Mouse (Mus musculus) liver, embryonic 15.5 days (tissue): ENCODE results near the gene Plxna4. TPM values are rescaled to one million over a fixed set of nuclear protein-coding genes. Genes with fewer than 3 reads are reported as not detected.

ENCODE experiments used
- ATAC-seq: fragments of 200-750 bp; cut with Nextera tagmentation; 2 replicates; pipeline ENCODE4 v1.8.0; 2017; ENCODE audit warnings: moderate number of reproducible peaks, mild to moderate bottlenecking, moderate library complexity; ENCODE audit not compliant: insufficient read depth
- H3K27ac ChIP-seq: fragments of 300-500 bp; sonication (generic); replicated peaks from 2 replicates; pipeline ENCODE4 v1.5.1; 2015; ENCODE audit warnings: mild to moderate bottlenecking, inconsistent platforms
- H3K27me3 ChIP-seq: fragments of 300-500 bp; sonication (generic); 2 replicates; pipeline ENCODE4 v1.6.1; 2015; ENCODE audit warnings: mild to moderate bottlenecking, inconsistent platforms
- H3K36me3 ChIP-seq: fragments of 300-500 bp; sonication (generic); replicated peaks from 2 replicates; pipeline ENCODE4 v1.6.1; 2015; ENCODE audit warnings: moderate library complexity, mild to moderate bottlenecking, inconsistent platforms
- H3K4me1 ChIP-seq: fragments of 300-500 bp; sonication (generic); replicated peaks from 2 replicates; pipeline ENCODE4 v1.6.1; 2015; ENCODE audit warnings: inconsistent platforms
- H3K4me2 ChIP-seq: fragments of 300-500 bp; sonication (generic); 2 replicates; pipeline ENCODE4 v1.6.1; 2015; ENCODE audit warnings: moderate library complexity, mild to moderate bottlenecking, inconsistent platforms
- H3K4me3 ChIP-seq: fragments of 300-500 bp; sonication (generic); replicated peaks from 2 replicates; pipeline ENCODE4 v1.5.1; 2015; ENCODE audit warnings: mild to moderate bottlenecking, inconsistent platforms
- H3K9ac ChIP-seq: fragments of 300-500 bp; sonication (generic); 2 replicates; pipeline ENCODE4 v1.6.1; 2015; ENCODE audit warnings: moderate library complexity, mild to moderate bottlenecking, inconsistent platforms
- H3K9me3 ChIP-seq: fragments of 300-500 bp; sonication (generic); replicated peaks from 2 replicates; pipeline ENCODE4 v1.6.1; 2016; ENCODE audit warnings: inconsistent platforms
- WGBS: fragments of 180-500 bp; shearing (Covaris S2); methylation state at CpG from one replicate; pipeline ENCODE4 v1.1.7; 2015; ENCODE audit warnings: mixed read lengths; ENCODE audit not compliant: insufficient replicate concordance; 5-methylcytosine and 5-hydroxymethylcytosine counted together
- polyA plus RNA-seq: library from polyadenylated mRNA; unstranded; fragments of >200 nt; fragmentation: Nextera tagmentation; extraction: Ambion mirVana; gene quantifications from 2 replicates; pipeline ENCODE4 v1.2.1, GENCODE M21; 2015

The Plxna4 gene
- polyA plus RNA-seq, 1 experiment from 2014 or later, result 0.26 TPM

- Histone ChIP-seq H3K36me3 (no peaks in the 10 kb centered on the region), H3K4me2 (no peak overlapping the region), H3K27ac (no peak overlapping the region), H3K27me3 (no peaks in the 10 kb centered on the region), H3K4me1 (no peaks in the 10 kb centered on the region), H3K9me3 (no peaks in the 10 kb centered on the region), H3K9ac (no peak overlapping the region), H3K4me3 (no peak overlapping the region)
- ATAC-seq, result no peak
- 76% methylated on average over 8 of the region's 8 CpGs for WGBS
Measured at GRCm38 (mm10) chr6:32377181-32377580, 210.8 kb downstream of the Plxna4 start.

GRCm38 (mm10) chr6:32373931-32374361 lies 214.0 kb downstream of the Plxna4 start:
- Histone ChIP-seq H3K9ac (no peak overlapping the region), H3K36me3 (no peaks in the 10 kb centered on the region), H3K4me3 (no peak overlapping the region), H3K27me3 (no peaks in the 10 kb centered on the region), H3K4me2 (no peak overlapping the region), H3K4me1 (no peaks in the 10 kb centered on the region), H3K27ac (no peak overlapping the region), H3K9me3 (no peaks in the 10 kb centered on the region)
- no peak for ATAC-seq
- 71% methylated on average over 8 of the region's 8 CpGs for WGBS

GRCm38 (mm10) chr6:32369092-32369491 lies 218.9 kb downstream of the Plxna4 start:
- Histone ChIP-seq H3K36me3 (no peaks in the 10 kb centered on the region), H3K9me3 (no peaks in the 10 kb centered on the region), H3K4me1 (no peaks in the 10 kb centered on the region), H3K9ac (no peak overlapping the region), H3K27ac (no peak overlapping the region), H3K4me3 (no peak overlapping the region), H3K27me3 (no peaks in the 10 kb centered on the region), H3K4me2 (no peak overlapping the region)
- 71% methylated on average over 3 of the region's 3 CpGs for WGBS
- no peak for ATAC-seq

DNA sequence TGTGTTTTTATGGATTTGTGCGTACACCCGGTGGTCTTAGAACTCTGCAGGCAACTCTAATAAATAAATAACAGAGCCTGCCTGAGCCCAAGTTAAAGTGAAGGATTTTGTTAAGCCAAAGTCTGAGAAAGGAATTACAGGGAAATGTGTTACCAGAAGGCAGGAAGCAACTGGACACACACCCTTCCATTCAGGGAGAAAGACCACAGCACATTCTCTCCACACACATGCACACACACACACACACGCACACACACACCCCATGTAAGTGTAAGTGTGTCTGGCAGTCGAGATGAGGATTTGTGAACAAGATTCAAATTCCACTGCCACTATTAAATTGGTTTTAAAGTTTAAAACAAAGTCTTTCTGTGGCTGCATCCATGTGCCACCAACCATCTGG lies 219.6 kb downstream of the Plxna4 start:
- Histone ChIP-seq H3K4me3 (no peak overlapping the region), H3K27ac (no peak overlapping the region), H3K9me3 (no peaks in the 10 kb centered on the region), H3K4me2 (no peak overlapping the region), H3K4me1 (no peaks in the 10 kb centered on the region), H3K9ac (no peak overlapping the region), H3K27me3 (no peaks in the 10 kb centered on the region), H3K36me3 (no peaks in the 10 kb centered on the region)
- ATAC-seq, result no peak
- 42% methylated on average over 4 of the region's 4 CpGs for WGBS

DNA sequence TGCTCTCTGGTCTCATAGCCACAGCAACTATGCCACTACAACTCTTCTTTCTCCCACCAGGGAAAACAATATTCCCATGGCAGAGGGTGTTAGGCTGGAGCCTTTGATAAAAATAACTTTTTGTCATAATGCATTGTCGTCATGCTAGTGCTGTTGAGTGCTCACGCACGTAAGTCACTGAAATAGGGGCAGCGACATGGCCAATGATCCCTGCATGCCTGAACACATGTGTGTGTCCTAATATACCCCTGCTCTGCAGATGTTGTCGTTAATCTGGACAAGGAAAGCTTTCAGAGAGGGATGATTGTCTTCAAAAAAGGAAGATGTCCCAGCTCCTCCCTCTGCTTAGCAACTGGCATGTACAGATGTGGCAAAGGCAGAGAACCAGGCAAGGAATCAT lies 223.1 kb downstream of the Plxna4 start:
- Histone ChIP-seq H3K27me3 (no peaks in the 10 kb centered on the region), H3K9me3 (no peaks in the 10 kb centered on the region), H3K27ac (no peak overlapping the region), H3K9ac (no peak overlapping the region), H3K36me3 (no peaks in the 10 kb centered on the region), H3K4me3 (no peak overlapping the region), H3K4me1 (no peaks in the 10 kb centered on the region), H3K4me2 (no peak overlapping the region)
- WGBS, result 66% methylated on average over 5 of the region's 5 CpGs
- ATAC-seq, result no peak

DNA sequence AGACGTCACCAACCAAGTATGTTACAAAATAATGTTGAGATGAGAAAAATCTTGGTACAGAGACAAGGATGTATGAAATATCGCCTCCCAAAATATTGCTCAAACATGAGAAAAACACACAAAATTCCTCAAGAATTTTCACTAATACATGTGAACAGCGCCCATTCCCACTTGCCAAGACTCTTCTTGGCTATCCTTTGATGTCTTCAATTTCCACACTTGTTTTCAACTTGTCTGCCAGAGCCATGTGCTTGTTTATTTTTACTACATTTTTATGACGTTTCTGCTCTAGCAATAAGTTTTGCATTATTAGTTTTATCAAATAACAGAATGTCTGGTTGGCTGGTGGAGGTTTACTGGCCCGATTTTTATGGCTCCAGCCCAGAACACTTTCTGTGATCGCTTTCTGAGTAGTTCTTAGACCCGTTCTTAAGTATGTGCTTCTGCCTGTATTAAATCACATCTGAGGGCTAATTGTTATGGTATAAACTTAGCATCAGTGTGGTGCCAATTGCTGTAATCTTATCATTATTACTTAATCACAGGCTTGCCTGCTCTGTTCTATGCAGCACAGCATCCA lies 224.4 kb downstream of the Plxna4 start:
- Histone ChIP-seq H3K4me2 (no peak overlapping the region), H3K4me3 (no peak overlapping the region), H3K9me3 (no peaks in the 10 kb centered on the region), H3K4me1 (no peaks in the 10 kb centered on the region), H3K27me3 (no peaks in the 10 kb centered on the region), H3K9ac (no peak overlapping the region), H3K27ac (no peak overlapping the region), H3K36me3 (no peaks in the 10 kb centered on the region)
- WGBS, result 51% methylated on average over 7 of the region's 7 CpGs
- no peak for ATAC-seq

DNA sequence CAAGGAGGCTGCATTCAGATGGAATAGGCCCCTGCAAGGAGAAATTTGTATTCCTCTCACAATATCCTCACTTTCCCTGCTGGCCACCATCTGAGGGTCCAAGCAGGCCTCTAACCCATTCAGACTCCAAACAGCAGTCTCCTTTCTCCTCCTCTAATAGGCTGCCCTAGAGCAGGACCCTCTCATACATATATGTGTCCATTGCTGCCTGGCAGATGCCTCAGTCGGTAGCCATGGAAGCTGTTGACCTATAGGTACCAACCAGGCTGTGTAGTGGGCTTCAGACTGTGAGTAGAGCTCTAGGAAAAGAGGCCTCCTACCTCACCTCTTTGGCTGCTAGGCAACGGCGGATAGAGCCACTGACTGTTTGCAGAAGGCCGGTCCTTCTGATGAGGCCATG lies 225.6 kb downstream of the Plxna4 start:
- ATAC-seq, result no peak
- H3K4me3 ChIP-seq, result no peak overlapping the region
- H3K36me3 ChIP-seq, result no peaks in the 10 kb centered on the region
- H3K4me2 ChIP-seq, result no peak overlapping the region
- no peaks in the 10 kb centered on the region for H3K4me1 ChIP-seq
- no peaks in the 10 kb centered on the region for H3K9me3 ChIP-seq
- no peak overlapping the region for H3K27ac ChIP-seq
- no peak overlapping the region for H3K9ac ChIP-seq
- 63% methylated on average over 4 of the region's 4 CpGs for WGBS
- H3K27me3 ChIP-seq, result no peaks in the 10 kb centered on the region

GRCm38 (mm10) chr6:32359675-32360074 lies 228.3 kb downstream of the Plxna4 start:
- Histone ChIP-seq H3K27me3 (no peaks in the 10 kb centered on the region), H3K4me1 (no peaks in the 10 kb centered on the region), H3K27ac (no peak overlapping the region), H3K36me3 (no peaks in the 10 kb centered on the region), H3K4me3 (no peak overlapping the region), H3K4me2 (no peak overlapping the region), H3K9ac (no peak overlapping the region), H3K9me3 (no peaks in the 10 kb centered on the region)
- no peak for ATAC-seq
- WGBS, result 36% methylated on average over 3 of the region's 3 CpGs

DNA sequence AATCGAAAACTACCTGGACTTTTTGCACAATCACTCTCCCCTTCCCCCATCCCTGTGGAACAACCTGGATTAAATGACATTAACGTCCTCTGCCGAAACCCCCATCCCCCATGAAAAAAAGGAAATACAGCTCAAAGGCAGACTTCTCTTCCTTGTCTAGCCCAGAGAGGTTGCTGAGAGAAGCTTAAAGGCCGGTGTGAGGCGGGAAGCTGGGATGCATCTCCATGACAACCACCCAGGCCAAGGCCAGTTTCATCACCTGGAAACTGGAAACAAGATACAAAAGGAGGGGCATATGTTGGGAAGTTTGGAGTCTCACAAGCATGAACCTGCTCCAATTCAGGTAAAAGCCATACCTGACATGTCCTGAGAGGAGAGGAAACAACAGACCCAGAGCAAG lies 230.5 kb downstream of the Plxna4 start:
- H3K4me3 ChIP-seq, result no peak overlapping the region
- no peaks in the 10 kb centered on the region for H3K27me3 ChIP-seq
- no peaks in the 10 kb centered on the region for H3K36me3 ChIP-seq
- H3K4me2 ChIP-seq, result no peak overlapping the region
- no peak overlapping the region for H3K9ac ChIP-seq
- no peak for ATAC-seq
- no peaks in the 10 kb centered on the region for H3K4me1 ChIP-seq
- no peaks in the 10 kb centered on the region for H3K9me3 ChIP-seq
- WGBS, result 51% methylated on average over 5 of the region's 5 CpGs
- no peak overlapping the region for H3K27ac ChIP-seq

- WGBS, result 45% methylated on average over 4 of the region's 4 CpGs
- no peaks in the 10 kb centered on the region for H3K36me3 ChIP-seq
- H3K9me3 ChIP-seq, result no peaks in the 10 kb centered on the region
- H3K27ac ChIP-seq, result no peak overlapping the region
- H3K4me2 ChIP-seq, result no peak overlapping the region
- no peak overlapping the region for H3K4me3 ChIP-seq
- H3K9ac ChIP-seq, result no peak overlapping the region
- H3K27me3 ChIP-seq, result no peaks in the 10 kb centered on the region
- no peaks in the 10 kb centered on the region for H3K4me1 ChIP-seq
- ATAC-seq, result no peak
Measured at GRCm38 (mm10) chr6:32355559-32355958, 232.4 kb downstream of the Plxna4 start.

DNA sequence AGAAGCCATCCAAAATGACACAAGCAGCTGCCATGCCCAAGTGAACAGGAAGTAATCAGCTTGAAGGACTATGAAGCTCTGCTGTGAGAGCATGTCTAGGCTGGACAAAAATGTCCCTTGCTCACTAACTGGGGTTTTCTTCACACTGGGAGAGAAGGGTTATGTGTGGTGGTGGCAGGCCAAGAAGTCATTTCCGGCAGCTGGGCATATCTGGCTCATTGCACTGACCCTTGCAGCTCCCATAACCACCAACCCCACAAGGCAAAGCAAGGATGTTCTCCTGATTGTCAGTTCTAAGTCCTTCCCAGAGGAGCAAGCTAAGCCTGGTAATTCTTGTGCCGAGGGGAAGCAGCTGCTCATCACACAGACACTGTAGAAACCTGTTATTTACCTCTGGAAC lies 239.0 kb downstream of the Plxna4 start:
- H3K36me3 ChIP-seq, result no peaks in the 10 kb centered on the region
- H3K9me3 ChIP-seq, result no peaks in the 10 kb centered on the region
- no peak overlapping the region for H3K9ac ChIP-seq
- no peak overlapping the region for H3K4me3 ChIP-seq
- no peaks in the 10 kb centered on the region for H3K27me3 ChIP-seq
- WGBS, result 54% methylated on average over 2 of the region's 2 CpGs
- ATAC-seq, result no peak
- no peak overlapping the region for H3K27ac ChIP-seq
- no peak overlapping the region for H3K4me2 ChIP-seq
- H3K4me1 ChIP-seq, result no peaks in the 10 kb centered on the region

- 61% methylated on average over 6 of the region's 6 CpGs for WGBS
- H3K9me3 ChIP-seq, result no peaks in the 10 kb centered on the region
- ATAC-seq, result no peak
- H3K4me2 ChIP-seq, result no peak overlapping the region
- no peak overlapping the region for H3K9ac ChIP-seq
- H3K4me3 ChIP-seq, result no peak overlapping the region
- H3K27me3 ChIP-seq, result no peaks in the 10 kb centered on the region
- H3K27ac ChIP-seq, result no peak overlapping the region
- H3K36me3 ChIP-seq, result no peaks in the 10 kb centered on the region
- no peaks in the 10 kb centered on the region for H3K4me1 ChIP-seq
Measured at GRCm38 (mm10) chr6:32348126-32348525, 239.9 kb downstream of the Plxna4 start.
